Mouse (Mus musculus): Measurements from ENCODE around the gene Tldc2.

Tldc2 gene

DNA sequence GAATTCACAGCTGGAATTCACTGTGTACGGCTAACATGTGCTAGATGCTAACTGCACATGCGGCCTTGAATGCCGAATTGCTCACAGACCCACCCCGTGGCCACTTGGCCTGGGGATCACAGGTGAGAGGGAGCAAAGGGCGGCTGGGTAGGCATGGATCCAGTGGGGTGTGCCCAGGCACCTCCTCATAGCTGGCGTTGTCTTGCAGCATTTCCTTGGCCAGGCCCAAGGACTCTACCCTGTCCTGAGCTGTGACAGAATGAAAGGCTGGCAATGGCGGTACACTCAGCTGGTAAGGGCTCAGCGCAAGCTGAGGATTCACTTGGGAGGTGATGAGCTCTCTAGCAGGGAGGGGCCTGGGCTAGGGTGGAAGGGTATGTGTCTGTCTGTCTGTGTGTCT is at the start of gene Tldc2:
TSS of gene Tldc2 (plus strand) at position 260 of the 400 bp plus-strand sequence.
- no peak for DNase-seq

DNA sequence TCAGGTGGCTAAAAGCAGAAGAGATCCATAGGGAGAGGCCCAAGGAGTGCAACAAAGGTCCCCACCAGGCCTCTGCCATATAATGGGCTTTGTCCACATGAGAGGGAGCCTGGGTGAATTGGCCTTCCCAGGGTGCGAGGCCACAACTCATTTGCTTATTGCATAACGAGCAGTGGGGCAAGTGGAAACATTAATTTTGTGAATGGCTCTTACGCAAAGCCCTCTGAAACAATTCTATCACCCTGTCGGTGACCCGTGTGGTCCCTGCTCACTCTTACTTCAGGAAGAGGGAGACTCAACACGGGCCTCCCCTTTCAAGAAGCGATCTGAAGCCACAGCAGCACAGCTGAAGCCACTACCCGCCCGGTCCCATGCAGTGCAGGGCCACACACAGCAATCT is 49.6 kb upstream of the Tldc2 start:
- DNase-seq, result no peak

DNA sequence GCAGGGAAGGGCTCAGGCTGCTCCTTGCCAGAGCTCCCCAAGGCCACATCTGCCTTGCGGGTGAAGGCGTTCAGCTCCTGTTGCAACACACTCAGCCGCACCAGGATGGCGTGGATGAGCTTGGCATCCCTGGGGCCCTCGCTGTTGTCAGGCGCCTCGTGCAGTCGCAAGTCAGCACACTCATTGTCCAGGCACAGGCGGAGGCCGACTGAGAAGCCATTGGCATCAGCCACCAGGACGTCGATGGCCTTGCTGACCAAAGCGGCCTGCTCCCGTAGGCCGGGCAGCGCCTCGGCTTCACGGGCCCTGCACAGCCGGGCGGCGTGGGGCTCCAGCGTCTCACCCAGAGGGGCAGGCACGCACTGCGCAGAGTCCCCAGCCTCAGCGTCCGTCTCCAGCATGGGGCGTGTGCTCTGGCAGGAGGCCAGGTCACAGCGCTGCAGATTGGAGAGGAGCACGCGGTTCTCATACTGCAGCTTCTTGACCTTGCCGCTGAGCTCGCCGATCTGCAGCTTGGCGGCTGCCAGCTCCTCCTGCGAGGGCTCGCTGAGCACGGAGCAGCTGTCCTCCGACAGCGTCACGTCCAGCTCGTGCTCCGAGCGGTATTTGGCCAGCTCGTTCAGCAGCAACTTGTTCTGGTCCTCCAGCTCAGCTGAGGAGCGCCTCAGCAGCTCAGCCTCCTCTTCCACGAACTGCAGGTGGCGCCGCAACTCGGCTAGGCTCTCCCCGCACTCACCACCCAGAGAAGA is 46.8 kb upstream of the Tldc2 start:
- no peak for DNase-seq

DNA sequence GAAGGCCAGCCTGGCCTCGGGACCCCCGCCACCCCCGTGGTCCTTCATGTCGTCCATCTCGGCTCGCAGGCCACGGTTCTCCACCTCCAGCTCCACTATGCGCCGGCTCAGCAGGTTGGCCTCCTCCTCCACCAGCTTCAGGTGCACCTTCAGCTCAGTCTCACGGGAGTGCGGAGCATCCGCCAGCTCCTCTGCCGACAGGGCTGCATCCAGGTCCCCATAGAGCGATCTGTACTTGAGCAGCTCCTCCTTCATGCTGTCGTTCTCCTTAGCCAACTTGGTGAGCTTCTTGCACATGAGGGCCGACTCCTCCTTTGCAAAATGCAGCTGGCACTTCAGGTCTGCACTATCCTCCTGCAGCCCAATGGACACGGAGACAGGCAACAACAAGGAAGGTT is 46.2 kb upstream of the Tldc2 start:
- no peak for DNase-seq

DNA sequence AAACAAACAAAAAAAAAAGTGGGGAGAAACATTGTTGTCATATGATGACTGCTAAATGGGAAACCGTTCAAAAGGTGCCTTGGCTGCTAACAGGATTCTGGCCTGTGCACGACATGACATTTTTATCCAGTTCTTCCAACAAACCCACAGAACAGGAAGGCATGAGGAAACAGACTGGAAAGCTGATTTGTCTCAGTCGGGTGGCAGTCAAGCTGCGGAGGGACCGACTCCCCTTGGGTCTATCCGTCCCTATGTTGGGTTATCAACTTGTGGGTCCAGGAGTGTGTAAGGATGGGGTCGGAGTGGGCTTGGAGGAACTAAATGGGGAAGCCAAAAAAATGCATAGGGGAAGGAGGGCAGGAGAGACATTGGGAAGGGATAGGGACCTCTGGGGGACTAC is 45.4 kb upstream of the Tldc2 start:
- DNase-seq, result no peak

DNA sequence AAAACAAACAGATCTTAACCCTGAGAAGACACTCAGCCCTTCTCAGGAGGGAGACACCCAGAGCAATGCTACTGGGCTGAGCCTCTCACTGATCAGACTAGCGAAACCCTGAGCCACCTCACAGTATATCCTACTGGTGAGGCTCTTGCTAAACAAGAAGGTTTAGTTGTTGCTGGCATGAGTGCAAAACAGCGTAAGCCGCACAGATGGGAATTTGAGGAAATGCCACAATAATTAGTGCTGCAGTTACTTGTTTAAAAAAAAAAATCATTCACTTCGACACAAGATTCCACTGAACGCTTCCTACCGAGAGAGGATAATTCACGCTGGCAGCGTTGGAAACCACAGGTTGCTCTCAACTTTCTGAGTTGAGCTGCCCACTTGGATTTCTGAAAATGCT is 43.3 kb upstream of the Tldc2 start:
- no peak for DNase-seq

DNA sequence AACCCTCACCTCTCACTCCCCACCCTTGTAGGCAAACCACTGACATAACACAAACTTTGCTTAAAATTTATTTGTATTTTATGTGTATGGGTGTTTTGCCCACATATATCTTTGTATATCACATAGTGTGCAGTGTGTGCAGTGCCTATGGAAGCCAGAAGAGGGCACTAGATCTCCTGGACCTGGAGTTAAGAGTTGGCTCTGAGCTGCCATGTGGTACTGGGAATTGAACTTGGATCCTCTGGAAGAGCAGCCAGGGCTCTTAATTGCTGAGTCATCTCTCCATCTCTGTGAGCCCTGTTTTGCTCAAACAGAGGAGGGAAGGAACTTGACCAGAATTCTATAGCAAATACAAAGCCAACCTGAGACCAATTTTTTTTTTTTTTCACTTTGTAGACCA is 42.9 kb upstream of the Tldc2 start:
- DNase-seq, result no peak

DNA sequence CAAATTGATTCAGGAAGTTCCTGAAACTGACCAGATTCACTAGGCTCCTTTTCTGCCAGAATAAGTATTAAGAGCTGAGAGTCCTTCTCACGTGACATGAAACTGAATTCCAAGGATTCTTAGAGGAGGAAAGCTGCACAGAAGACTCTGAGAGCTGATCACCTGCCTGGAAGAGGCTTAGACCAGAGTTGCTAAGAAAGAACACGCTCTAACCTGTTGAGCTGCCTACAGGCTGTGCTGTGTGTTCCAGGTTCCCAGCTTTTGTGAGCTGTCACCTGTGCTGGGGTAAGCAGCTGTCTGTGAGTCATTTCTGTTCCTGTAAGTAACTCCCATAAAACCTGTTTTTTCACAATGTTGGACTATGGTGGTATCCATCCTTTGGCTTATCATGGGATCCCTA is 40.9 kb upstream of the Tldc2 start:
- no peak for DNase-seq

DNA sequence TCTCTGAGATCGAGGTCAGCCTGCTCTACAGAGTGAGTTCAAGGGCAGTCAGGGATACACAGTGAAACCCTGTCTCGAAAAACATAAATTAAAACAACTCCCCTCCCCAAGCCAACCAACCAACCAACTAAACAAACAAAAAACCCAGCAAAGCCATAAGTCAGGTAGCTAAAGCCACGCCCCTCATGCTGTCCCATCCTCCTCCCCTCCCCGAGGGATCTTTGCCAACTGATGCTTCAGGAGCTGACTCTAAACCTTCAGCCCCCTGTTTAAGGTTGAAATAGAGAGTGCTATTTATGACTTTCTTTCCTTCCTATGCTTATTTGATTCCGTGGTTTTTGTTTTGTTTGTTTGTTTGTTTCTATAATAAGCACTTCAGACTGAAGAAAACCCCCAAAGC is 39.9 kb upstream of the Tldc2 start:
- no peak for DNase-seq

DNA sequence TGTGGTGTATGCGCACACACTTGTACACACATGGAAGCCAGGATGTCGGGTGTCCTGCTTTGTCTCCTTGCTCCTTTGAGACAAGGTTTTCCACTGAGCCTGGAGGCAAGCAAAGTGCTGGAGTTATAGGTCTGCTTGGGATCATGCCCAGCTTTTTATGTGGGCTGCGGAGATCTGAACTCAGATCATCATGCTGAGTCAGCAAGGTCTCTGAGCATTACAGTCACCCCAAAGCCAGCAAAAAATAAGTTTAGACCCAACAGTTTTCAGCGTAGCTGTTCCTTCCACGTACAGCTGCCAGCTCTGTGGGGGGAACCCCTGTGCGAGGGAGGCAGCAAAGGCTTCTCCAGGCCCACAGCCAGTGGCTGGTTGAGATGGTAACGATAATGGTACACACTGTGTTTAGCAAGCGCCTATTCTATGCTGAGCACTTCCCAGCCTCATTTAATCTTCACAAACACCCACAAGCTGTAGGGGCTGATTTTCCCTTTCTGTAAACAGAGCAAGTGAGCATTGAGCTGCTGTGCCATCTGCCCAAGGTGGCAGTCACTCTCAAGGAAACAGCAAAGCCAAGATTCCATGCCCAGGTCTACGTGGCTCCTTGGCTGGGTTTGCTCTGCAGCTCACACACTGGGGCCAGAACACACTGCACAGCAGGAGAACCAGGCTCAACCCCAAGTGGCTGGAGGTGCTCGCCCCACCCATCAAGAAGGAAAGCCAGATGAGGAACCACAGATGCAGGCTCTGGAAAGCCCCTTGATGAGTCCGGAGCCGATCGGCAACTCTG is 38.3 kb upstream of the Tldc2 start:
- no peak for DNase-seq

DNA sequence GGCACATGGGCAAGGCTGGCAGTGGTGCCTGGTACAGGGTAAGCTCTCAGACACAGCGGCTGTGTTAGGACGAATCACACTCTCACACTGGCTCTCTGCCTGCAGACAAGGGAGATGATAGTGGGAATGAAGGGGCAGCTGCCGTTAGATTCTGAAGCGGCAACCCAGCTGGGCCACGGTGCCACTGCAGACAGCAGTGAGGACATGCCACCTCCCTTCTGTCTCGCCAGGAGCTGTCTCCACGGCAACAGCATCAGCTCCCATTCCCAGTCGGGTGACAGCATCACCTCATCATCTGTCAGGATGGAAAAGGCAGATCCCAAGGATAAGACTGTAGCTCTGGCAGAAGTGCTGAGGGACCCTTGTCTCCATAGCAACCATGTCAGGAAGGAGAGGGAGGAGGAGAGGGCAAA is 37.0 kb upstream of the Tldc2 start:
- no peak for DNase-seq

DNA sequence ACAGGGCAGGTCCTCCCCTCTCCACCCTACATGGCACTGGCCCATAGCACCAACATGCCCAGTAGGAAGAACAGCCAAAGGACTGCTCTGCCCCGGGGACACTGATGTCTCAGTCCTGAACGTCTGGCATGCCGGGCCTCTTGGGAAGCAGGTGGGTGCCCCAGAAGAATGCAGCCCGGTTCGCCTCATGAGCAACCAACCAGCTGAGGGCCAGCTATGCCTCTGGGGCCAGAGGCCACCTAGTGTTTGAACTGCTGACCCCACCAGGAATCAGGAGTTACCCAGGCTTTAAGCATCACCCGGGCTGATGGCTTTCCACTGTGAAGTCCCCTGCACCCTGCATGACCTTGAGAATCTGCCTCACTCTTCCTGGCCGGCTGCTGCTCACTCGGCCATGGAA is 34.4 kb upstream of the Tldc2 start:
- DNase-seq, result no peak

DNA sequence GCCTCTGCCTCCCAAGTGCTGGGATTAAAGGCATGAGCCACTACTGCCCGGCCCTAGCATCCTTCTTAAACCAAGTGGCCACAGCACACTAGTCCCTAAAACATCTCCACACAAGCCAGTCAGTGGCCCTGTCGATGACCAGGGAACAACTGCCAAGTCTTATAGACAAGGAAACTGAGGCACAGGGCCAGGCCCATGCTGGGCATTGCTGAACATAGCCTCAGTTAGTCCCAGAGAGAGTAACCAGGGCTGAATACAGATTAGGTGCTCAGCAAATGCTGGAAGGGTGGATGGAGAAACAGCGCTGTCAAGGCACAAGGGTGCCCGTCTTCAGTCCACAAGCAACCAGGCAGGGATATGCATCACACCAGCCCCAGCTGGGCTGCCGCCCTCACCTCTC is 33.7 kb upstream of the Tldc2 start:
- no peak for DNase-seq

DNA sequence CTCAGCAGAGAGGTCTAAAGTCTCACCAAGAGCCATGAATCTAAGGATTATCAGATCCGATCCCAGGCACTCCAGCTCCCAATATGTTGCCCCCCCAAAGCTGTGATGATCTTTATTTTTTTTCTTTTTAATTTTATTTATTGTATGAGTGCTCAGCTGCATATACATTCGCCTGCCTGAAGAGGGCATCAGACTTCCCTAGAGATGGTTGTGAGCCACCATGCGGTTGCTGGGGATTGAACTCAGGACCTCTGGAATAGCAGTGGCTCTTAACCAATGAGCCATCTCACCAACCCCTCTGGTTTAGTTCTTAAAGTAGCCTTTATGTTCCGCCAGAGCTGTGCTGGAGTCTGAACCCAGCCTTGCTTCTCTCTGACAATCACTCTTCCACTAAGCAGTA is 33.1 kb upstream of the Tldc2 start:
- DNase-seq, result no peak

DNA sequence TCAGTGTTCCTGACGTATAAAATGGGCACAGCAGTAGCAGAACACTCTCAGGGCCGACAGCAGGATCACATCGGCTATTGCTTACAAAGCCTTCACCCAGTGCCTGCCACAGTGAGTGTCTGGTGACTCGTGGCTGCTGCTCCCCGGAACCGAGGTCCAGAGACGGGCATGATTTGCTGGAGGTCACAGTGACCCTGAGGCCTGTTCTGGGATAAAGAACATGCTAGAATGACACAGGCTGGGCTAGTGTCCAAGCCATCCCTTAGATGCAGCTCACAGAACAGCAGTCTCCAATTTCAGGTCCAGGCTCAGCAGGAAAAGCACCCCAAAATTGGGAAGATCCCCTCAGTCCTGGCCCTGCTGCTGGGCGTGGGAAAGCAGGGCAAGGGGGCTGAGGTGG is 32.6 kb upstream of the Tldc2 start:
- no peak for DNase-seq

DNA sequence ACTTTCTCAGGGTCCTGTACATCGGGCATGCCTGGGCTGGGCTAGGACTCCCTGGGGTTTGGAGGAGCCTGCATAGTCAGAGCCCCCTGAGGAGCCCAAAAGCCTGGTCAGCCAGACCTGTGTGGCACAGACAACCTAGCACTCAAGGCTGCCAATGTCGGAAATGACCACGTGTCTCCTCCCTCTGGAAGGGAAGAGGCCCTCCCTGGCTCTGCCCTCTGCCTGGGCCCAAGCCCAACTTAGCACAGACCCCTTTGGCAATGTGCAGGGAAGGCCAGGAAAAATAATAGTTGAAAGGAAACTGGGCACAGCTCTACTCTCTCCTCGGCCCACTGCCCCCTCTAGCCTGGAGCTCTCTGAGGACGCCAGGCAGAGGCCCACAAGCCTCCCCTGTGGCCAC is 32.0 kb upstream of the Tldc2 start:
- DNase-seq, result no peak

DNA sequence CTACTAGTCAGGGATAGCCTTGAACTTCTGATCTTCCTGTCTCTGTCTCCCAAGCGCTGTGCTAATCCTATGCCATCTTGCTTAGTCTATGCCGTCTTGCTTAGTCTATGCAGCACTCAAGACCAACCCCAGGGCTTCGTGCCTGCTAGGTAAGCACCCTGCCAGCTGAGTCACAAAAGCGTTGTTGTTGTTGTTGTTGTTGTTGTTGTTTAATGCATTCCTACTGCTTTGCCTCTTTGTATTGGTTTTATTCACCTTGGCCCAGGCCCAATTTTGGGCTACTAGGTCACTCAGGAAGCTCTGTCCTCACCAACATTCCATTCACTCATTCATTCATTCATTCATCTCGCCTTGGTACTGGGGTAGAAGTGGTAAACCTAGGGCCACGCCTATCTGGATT is 31.1 kb upstream of the Tldc2 start:
- no peak for DNase-seq

DNA sequence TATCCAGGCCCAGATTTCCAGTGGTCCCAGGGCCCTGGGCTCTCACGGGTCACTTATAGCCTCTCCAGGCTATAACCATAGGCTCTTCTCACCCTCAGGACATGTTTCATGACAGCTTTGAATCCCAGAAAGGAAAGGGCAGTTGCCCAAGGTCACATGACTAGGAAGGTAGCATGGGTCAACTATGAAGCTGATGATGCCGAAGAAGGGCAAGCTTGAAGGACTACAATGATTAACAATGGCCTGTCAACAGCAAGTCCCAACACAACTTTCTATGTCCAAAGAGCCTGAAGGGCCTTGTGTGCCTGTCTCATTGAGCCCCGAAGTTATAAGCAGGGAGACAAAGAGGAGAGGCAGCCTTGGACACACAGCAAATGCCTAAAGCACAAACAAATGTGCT is 29.7 kb upstream of the Tldc2 start:
- no peak for DNase-seq

DNA sequence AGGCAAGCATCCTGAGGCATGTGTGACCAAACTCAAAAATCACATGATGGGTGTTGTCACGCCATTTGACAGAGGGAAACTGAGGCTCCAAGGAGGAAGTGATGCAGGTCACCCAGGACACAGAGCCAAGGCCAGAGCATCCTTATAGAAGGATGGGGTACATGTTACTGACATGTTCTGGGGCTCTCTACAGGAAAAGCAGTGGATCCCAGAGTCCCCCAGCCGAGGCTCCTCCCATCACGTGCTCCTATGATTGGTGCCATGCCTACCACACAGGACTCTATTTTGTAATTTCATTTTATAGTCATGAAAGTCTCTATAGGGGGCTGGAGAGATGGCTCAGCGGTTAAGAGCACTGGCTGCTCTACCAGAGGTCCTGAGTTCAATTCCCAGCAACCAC is 29.1 kb upstream of the Tldc2 start:
- no peak for DNase-seq

DNA sequence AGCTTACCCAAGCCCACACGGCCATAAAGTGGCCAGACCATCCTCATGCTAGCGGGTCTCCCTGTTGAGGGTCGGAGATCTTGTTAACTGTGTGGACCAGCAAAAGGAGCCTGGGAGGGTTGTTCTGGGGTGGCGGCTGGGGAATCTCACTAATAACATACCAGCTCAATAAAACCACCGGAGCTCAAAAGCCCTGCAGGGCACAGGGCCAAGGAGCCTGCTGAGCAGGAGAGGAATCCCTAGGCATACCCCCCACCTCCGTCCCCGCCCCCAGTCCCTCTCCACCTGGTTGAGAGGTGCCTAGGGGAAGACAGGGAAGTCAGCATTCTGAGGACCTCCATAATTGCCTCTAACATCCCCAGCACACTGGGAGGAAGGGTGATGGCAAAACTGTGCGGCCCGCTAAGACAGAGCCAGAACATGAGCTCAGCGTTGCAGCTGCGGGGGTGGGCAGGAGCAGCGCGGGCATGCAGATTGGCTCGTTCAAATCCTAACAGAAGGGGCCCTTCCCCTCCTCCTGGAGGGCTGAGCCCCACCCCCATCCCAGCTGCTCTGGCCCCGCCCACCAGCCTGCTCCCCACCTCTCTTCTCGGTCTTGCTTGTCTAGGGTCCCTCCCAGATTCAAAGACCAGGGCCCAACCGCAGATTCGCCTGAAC is 28.4 kb upstream of the Tldc2 start:
- no peak for DNase-seq

DNA sequence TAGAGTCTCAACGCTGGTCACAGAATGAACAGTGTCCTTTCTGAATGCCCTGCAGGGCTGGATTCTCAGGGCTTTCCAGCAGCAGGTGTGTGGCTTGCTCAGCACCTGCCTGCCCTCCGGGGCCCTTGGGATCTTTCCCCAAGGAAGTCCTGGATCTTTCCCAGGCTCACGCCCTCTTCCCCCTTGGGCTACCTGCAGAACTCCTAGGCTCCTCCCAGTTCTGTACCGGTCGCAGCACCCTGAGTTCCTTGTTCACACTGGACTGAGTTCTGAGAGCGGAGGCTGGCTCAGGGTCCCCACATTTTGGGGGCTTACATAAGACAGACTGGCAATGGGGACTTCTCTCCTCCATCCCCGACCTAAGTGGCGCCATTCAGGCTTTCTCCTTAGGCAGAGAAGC is 27.7 kb upstream of the Tldc2 start:
- DNase-seq, result no peak

DNA sequence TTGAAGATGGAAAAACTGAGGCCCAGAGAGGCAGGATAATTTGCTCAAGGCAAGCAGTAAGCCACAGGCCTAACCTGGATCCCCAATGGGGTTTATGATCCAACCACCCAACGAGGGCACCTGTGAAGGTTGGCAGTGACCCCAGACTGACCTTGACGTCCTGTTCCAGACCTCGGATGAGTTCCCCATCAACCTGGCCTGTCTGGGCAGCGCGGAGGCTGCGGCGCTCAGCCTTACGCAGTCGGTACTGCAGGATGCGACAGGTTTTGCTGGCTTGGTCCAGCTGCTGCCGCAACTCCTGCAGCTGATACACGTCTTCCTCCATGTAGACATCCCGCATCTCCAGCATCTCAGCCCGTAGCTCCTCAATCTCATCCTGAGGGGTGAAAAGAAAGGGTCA is 26.8 kb upstream of the Tldc2 start:
- DNase-seq, result no peak

DNA sequence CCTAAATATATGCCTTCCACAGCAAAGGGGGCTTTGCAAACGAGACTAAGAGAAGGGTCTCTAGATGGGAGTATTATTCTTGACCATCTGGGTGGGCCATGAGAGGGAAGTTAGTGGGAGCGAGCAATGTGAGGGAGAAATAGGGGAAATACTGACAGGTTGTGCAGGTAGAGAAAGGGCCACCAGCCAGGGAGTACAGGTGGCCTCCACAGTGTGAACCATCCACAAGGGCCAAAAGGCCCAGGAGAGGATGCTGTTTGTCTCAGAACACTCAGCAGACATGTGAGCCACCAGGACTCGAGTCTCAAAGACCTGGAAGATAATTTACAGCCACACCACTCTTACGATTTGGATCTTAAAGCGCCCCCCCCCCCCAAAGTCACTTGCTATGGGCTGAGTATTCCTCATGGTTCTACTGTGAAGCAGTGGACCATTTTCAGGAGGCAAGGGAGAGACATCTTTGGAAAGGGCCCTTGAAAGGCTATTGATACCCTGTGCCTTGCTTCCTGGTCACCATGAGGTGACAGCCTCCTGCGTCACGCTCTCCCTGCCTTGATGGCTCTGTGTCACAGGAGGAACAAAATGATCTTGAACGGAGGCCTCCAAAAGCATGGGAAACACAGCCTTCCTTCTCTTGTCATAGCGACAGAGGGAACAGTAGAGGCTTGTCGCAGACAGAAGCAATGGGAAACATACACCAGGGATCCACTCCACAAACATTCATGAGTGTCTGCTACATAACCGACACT is 26.1 kb upstream of the Tldc2 start:
- DNase-seq, result no peak
